Mouse (Mus musculus): ENCODE data around the gene Nwd1. TPM values are rescaled to one million over a fixed set of nuclear protein-coding genes. Genes with fewer than 3 reads are reported as not detected.
A peak's percentile ranks its signal among the peaks of the same experiment; 100 is the strongest.

Gene Nwd1
- polyA plus RNA-seq, 2 experiments from 2014 or later = not detected

DNA sequence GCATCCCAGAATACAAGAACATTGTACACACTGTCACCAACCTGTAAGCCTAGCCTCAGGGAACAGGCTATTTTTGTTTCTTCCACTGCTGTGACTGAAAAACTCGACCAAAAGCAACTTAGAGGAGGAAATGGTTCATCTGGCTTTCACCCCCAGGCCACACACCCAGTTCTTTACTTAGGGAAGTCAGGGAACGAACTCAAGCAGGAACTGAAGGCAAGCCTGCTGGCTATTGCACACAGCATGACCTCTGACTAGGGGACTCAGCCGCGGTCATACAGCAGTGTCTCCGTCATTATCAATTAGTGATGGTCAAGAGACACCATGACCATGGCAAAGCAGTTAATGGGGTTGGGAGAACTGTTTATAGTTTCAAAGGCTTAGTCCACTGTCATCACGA lies 66.1 kb downstream of the Nwd1 start:
- no peak for ATAC-seq

- no peak for ATAC-seq
These were observed 70.1 kb downstream of the Nwd1 start for GRCm38 (mm10) chr8:72716594-72716993.

DNA sequence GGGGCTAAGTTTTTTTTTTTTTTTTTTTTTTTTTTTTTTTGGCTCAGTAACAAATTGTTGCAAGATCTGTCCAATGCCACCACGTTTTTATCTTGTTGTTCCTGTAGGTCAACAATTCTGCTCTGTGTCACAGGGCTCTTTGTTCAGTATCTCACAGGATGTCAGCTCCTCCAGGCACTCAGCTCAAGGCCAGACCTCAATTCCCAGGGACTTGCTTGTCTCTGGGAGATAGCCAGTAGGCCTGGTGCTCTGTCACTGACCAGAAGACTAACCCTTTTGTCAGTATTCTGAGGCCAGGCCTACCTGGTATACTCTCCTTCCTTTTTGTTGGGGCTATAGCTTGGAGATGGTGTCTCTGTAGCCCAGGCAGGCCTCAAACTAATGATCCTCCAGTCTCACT lies 74.0 kb downstream of the Nwd1 start:
- no peak for ATAC-seq

GRCm38 (mm10) chr8:72722769-72723650 lies 76.5 kb downstream of the Nwd1 start, which contains the start of gene Sin3b:
Gene Sin3b (plus strand): TSS chr8:72723285.
- ATAC-seq = peak; percentile 98

GRCm38 (mm10) chr8:72723651-72724001 lies 77.1 kb downstream of the Nwd1 start:
- ATAC-seq = no peak

GRCm38 (mm10) chr8:72728636-72729035 lies 82.1 kb downstream of the Nwd1 start:
- ATAC-seq = no peak

DNA sequence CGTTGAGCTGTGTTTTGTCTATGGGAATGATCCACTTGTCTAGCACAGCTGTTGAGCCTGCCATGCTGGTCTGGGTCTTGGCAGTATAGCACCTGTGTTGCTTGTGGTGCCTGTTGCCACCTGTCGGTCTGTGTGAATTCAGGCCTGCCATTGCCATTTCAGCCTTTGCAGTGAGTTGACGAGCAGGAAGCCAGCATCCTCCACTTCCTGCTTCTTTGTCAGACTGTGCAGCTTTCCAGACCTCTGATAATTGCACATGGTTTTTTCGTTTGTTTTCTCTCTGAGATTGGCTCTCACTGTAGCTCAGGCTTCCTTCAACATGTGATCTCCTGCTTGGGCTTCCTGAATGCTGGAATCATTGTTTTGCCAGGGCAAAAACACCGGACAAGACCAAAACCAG lies 88.5 kb downstream of the Nwd1 start:
- peak; percentile 63 for ATAC-seq

DNA sequence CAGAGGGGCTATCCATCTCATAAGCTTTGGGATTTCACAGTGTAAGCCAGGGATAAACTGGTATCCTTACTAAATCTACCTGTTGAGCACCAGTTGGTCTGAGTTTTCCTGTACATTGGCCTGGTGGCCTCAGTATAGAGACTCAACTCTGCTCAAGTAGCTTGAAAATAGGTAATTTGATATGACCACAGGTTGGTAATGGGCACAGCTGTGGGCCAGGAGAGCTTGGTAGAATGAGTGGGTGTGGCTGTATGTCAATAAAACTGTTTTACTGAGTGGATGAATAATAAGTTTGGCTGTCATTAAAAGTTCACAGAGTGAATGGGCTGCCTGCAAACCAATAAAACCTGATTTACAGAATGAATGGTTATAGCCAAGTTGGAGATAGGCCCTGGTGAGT lies 90.4 kb downstream of the Nwd1 start:
- ATAC-seq = no peak

GRCm38 (mm10) chr8:72746061-72746460 lies 99.5 kb downstream of the Nwd1 start:
- ATAC-seq = peak; percentile 61

- ATAC-seq = no peak
These were observed 103.3 kb downstream of the Nwd1 start for GRCm38 (mm10) chr8:72749846-72750245.

GRCm38 (mm10) chr8:72750266-72750665 lies 103.8 kb downstream of the Nwd1 start:
- no peak for ATAC-seq

DNA sequence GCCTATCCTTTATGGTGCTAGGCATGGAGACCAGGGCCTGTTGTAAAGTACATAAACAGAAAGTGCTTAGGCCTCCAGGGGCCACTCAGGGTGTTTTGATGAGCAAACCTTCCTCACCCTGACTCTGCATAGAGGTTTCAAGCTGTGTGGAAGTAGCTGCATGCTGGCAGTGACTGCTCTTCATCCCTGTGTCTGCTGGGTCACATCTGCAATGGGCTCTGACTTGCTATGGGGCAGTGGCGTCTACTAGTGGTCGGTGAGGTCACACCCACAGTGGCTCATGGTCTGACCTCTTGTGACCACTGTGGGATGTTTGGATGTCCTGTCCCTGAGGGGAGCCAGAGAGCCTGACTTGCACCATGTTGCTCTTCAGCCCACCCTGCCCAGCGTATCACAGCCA lies 104.6 kb downstream of the Nwd1 start:
- no peak for ATAC-seq

- ATAC-seq = no peak
These were observed 105.8 kb downstream of the Nwd1 start for GRCm38 (mm10) chr8:72752289-72752688.

DNA sequence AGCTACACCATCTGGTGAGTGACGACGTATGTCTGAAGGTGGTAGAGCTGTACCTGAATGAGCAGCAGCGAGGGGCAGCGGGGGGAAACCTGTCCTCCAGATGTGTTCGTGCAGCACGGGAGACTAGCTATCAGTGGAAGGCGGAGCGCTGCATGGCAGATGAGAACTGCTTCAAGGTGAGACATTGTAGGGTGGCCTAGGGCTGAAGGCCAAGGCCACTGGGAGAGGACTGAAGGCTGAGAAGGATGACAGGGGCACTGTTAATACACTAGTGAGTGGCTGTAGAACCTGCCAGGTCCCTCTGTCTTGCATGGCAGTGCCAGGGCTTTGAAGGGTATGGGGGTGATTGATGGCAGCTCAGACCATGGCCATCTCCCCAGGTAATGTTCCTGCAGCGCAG lies 106.7 kb downstream of the Nwd1 start:
- ATAC-seq = no peak

DNA sequence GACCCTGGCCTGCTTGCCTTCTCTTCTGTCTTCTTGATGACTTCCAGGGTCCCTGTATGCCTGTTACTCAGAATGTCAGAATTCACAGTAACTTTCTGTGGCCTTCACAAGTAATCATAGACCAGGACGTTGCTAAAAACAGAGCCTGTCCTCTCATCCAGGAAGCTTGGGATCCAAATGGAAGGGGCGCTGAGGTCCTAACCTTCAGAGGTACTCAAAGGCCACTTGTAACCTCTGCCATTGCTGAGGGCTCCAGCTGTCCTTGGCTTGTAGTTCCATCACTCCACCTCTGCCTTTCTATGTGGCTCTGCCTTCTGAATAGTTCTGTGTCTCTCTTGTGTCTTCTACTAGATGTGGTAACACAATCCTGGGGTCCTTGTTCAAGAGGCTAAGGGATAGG lies 107.3 kb downstream of the Nwd1 start:
- ATAC-seq = no peak

- no peak for ATAC-seq
These were observed 109.5 kb downstream of the Nwd1 start for GRCm38 (mm10) chr8:72756031-72756430.

DNA sequence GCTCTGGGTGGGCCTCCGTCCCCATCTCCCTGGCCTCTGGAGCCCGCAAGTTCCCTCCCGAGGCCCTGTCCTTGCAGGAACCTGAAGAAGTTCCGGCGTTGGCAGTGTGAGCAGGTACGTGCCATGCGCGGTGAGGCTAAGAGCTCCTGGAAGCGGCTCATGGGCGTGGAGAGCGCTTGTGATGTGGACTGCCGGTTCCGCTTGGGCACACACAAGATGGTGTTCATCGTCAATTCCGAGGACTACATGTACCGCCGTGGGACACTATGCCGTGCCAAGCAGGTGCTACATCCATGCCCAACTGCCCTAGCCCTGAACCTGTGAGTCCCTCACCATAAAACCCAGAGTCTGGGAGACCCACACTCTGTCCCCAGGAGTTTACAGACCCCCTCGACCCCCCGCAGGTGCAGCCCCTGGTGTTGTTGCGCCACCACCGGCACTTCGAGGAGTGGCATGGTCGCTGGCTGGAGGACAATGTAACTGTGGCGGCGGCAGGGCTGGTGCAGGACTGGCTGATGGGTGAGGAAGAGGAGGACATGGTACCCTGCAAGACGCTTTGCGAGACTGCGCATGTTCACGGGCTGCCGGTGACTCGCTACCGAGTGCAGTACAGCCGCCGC lies 110.4 kb downstream of the Nwd1 start:
- ATAC-seq = no peak

DNA sequence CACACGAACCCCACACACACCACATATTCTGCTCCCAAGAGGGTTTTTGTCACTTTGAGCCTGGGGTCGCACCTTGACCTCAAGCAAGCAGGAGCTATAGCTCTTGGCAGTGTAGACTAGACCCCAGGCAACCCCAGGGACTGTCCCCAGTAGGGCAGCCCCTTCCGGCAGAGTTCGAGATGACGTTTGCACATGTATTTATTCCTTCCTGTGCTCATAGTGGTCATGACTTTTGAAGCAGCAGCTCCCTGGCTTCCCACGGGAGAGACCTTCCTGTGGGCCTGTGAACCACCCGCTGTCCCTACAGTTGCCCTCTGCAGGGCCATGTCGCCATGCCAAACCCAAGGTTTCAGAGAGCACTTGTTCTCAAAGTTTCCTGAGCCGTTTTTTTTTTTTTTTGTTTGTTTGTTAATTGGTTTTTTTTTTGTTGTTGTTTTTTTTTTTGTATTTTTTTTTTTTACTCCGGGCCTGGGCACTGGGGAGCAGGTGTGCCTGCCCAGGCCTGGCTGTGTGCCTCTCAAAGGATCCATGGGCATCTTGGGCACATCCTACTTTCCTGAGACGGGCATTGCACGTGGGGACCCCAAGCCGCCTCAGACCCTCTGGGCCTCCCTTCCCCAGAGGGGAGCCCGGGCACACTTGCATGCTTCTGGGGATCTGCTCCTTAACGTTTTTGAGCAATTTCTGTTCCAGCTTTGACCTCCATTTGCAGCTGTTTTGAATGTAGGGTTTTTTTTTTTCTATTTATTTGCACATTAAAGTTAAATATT lies 111.1 kb downstream of the Nwd1 start:
- no peak for ATAC-seq

DNA sequence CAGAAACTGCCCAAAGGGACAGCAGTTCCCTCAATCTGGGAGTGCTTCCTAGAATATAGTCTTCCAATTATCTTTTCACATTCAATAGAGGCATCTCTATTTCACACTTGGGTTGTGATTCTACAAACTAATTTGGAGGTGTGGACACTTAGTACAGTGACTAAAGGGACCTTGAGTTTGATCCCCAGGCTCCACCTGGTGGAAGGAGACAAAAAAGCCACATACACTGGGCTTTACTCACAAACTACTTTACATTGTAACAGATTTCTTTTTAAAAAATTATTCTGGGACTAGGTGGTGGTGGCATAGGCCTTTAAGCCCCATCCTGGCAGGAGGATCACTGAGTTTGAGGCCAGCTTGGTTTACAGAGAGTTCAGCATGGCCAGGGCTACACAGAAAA lies 111.8 kb downstream of the Nwd1 start:
- ATAC-seq = no peak

DNA sequence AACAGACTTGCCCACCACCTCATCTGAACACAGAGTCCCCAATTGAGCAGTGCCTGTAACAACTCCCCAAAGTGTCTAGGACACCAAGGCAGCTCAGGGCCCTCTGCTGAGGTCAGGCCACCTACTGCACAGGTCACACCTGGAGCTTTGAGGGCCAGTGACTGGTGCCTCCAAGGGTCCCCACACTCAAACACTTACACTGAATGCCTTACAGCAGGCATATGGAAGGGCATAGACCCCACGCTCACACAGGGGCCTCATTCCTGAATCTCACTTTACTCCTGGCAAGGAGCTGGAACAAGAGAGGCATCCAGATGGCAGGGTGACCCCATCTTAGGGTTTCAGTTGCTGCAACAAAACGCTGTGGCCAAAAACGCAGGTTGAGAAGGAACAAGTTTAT lies 113.7 kb downstream of the Nwd1 start:
- no peak for ATAC-seq

- ATAC-seq = peak; percentile 92
These were observed 115.0 kb downstream of the Nwd1 start, which contains the start of gene F2rl3 for GRCm38 (mm10) chr8:72761322-72762051. Gene F2rl3 (plus strand): TSS chr8:72761880.

- ATAC-seq = peak; percentile 35
These were observed 115.8 kb downstream of the Nwd1 start for GRCm38 (mm10) chr8:72762306-72762705.

GRCm38 (mm10) chr8:72765696-72766095 lies 119.2 kb downstream of the Nwd1 start:
- no peak for ATAC-seq

All from activated CD4-positive, CD25-positive, alpha-beta regulatory T cell, adult 4 months (primary cell).